Mouse (Mus musculus): Measurements from ENCODE around the gene Tpp1.

- TF ChIP-seq CTCF (IDR thresholded peaks at IDR 0.05; ENCODE audit: control insufficient read depth, insufficient read depth, insufficient read length), result no peak
- TF ChIP-seq MYOG (IDR thresholded peaks at IDR 0.05; ENCODE audit: control insufficient read depth, extremely low read depth, insufficient read length), result no peak
- no peak for TF ChIP-seq CEBPB (IDR thresholded peaks at IDR 0.05; ENCODE audit: low read depth)
- TF ChIP-seq MAX (IDR thresholded peaks at IDR 0.05), result no peak
- TF ChIP-seq FOSL1 (IDR thresholded peaks at IDR 0.05; ENCODE audit: insufficient read depth, low read length, poor library complexity, severe bottlenecking), result no peak
- no peak for TF ChIP-seq MYOD1 (IDR thresholded peaks at IDR 0.05; ENCODE audit: control insufficient read depth, insufficient read length, low read depth)
- TF ChIP-seq USF1 (IDR thresholded peaks at IDR 0.05; ENCODE audit: low read depth), result no peak
These were observed 43.8 kb upstream of the Tpp1 start for GRCm38 (mm10) chr7:105795759-105796366.

Measured in C2C12 (cell line).